Mouse (Mus musculus): ENCODE measurements around the gene AC124502.3.

- TF ChIP-seq CTCF (IDR thresholded peaks at IDR 0.05; ENCODE audit: borderline replicate concordance, extremely low read depth, insufficient read depth, insufficient read length) (no peak), POLR2A (IDR thresholded peaks at IDR 0.05; ENCODE audit: borderline replicate concordance, extremely low read depth, insufficient read depth, insufficient read length, poor library complexity, severe bottlenecking) (no peak)
Observed at GRCm38 (mm10) chr19:5069486-5069885, 30.8 kb downstream of the AC124502.3 start.

Data from brain, embryonic 14.5 days (tissue).